Mouse (Mus musculus) midbrain, embryonic 10.5 days (tissue): ENCODE measurements at regions not wholly inside any gene's neighbourhood (a gene's known extent, or its start where the extent isn't known, plus 50 kb on each side); places are given as distances from the start of the nearest gene placed in this dataset.

Experiments used
- DNase-seq: peaks from one replicate; pipeline ENCODE4 v3.0.0-alpha.2; 2017; ENCODE audit warnings: low spot score
- H3K27ac ChIP-seq: fragments of 300-500 bp; sonication (generic); replicated peaks from 2 replicates; pipeline ENCODE4 v1.5.1; 2016; ENCODE audit warnings: mild to moderate bottlenecking
- H3K27me3 ChIP-seq: fragments of 300-500 bp; sonication (generic); 2 replicates; pipeline ENCODE4 v1.6.1; 2016; ENCODE audit warnings: low read depth, mild to moderate bottlenecking; ENCODE audit not compliant: poor library complexity, severe bottlenecking
- H3K36me3 ChIP-seq: fragments of 300-500 bp; sonication (generic); 2 replicates; pipeline ENCODE4 v1.6.1; 2016; ENCODE audit warnings: mild to moderate bottlenecking, moderate library complexity
- H3K4me1 ChIP-seq: fragments of 300-500 bp; sonication (generic); 2 replicates; pipeline ENCODE4 v1.6.1; 2016
- H3K4me3 ChIP-seq: fragments of 300-500 bp; sonication (generic); 2 replicates; pipeline ENCODE4 v1.5.1; 2016; ENCODE audit warnings: mild to moderate bottlenecking, moderate library complexity
- H3K9me3 ChIP-seq: fragments of 300-500 bp; sonication (generic); replicated peaks from 2 replicates; pipeline ENCODE4 v1.6.1; 2016; ENCODE audit warnings: mild to moderate bottlenecking
- WGBS: fragments of 180-500 bp; shearing (Covaris S2); methylation state at CpG from one replicate; pipeline ENCODE4 v1.1.7; 2016; 5-methylcytosine and 5-hydroxymethylcytosine counted together

GRCm38 (mm10) chr10:8954003-8954402, 68.1 kb upstream of the Sash1 start:
- no peak for DNase-seq
- H3K27ac ChIP-seq: no peak overlapping the region
- WGBS: 88% methylated on average over 4 of the region's 4 CpGs
- 0 out of 2 replicates have a peak, but pooled peaks cover 4% of the 10 kb centered on the region for H3K4me1 ChIP-seq
- no peaks in the 10 kb centered on the region for H3K36me3 ChIP-seq
- H3K4me3 ChIP-seq: no peak overlapping the region
- H3K9me3 ChIP-seq: no peaks in the 10 kb centered on the region
- H3K27me3 ChIP-seq: no peaks in the 10 kb centered on the region

GRCm38 (mm10) chr10:8952922-8953321, 67.1 kb upstream of the Sash1 start:
- Histone ChIP-seq H3K27ac (no peak overlapping the region), H3K4me1 (0 out of 2 replicates have a peak, but pooled peaks cover 4% of the 10 kb centered on the region), H3K4me3 (no peak overlapping the region), H3K9me3 (no peaks in the 10 kb centered on the region), H3K27me3 (no peaks in the 10 kb centered on the region), H3K36me3 (no peaks in the 10 kb centered on the region)
- no peak for DNase-seq
- WGBS: 90% methylated on average over 5 of the region's 5 CpGs

- Histone ChIP-seq H3K36me3 (no peaks in the 10 kb centered on the region), H3K27ac (no peak overlapping the region)
- 92% methylated on average over 3 of the region's 3 CpGs for WGBS
Observed at GRCm38 (mm10) chr10:8951937-8952336, 66.1 kb upstream of the Sash1 start.

GRCm38 (mm10) chr10:8951236-8951825, 65.5 kb upstream of the Sash1 start:
- Histone ChIP-seq H3K4me3 (no peak overlapping the region), H3K4me1 (0 out of 2 replicates have a peak, but pooled peaks cover 4% of the 10 kb centered on the region), H3K9me3 (no peaks in the 10 kb centered on the region), H3K27ac (no peak overlapping the region), H3K36me3 (no peaks in the 10 kb centered on the region), H3K27me3 (no peaks in the 10 kb centered on the region)
- WGBS: 88% methylated on average over 10 of the region's 10 CpGs
- no peak for DNase-seq

More at GRCm38 (mm10) chr10:8951937-8952336, 66.1 kb upstream of the Sash1 start:
- Histone ChIP-seq H3K27me3 (no peaks in the 10 kb centered on the region), H3K4me3 (no peak overlapping the region), H3K9me3 (no peaks in the 10 kb centered on the region), H3K4me1 (0 out of 2 replicates have a peak, but pooled peaks cover 4% of the 10 kb centered on the region)
- DNase-seq: no peak

DNA sequence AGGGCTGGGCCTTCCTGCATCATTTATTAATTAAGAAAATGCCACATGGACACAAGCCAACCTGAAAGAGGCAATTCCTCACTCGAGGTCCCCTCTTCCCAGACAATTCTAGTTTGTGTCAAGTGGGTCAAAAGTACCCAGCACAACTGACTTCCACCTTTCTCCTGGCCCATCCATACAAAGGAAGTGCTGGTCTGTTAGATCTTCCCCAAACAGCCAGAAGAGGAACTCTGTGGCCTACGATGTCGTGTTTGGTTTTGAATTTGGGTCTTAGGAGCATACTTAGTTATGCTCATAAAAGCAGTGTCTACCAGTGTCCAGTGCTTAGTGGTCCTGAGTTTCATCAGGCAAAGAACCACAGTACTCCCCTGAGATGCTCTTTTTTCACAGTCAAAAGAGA, 62.4 kb upstream of the Sash1 start:
- no peak for DNase-seq
- H3K4me1 ChIP-seq: no peaks in the 10 kb centered on the region; the same call in 1 of the 2 replicates
- no peak overlapping the region for H3K27ac ChIP-seq
- no peaks in the 10 kb centered on the region for H3K9me3 ChIP-seq
- WGBS: 79% methylated on average over 3 of the region's 3 CpGs
- no peaks in the 10 kb centered on the region for H3K36me3 ChIP-seq
- H3K4me3 ChIP-seq: no peak overlapping the region
- H3K27me3 ChIP-seq: no peaks in the 10 kb centered on the region

DNA sequence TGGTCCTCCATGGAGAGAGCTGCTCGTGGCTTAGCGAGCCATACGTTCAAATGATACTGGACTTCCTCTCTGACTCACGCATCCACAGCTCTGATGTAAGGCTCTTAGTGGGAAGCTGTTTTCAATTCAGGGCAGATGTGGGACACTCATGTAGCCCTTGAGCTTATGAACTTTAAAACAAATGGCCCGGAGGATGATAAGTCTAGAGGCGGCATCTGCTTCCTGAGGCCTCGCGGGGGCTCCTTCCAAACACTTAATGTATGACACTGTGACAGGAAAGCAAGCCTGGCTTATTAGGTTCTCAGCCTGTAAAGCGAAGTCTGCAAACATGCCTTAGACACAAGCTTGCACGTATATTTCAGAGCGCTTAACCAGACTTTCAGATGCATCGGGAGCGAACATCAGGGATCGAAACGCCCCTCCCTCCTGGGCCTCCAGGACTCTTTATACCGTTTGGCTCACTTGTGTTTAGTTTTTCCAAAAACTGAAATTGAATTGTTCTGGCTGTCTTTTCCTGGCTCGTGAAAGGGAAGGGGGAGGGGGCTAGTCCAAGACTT, 59.4 kb upstream of the Sash1 start:
- Histone ChIP-seq H3K27ac (no peak overlapping the region; the same call in 1 of the 2 replicates), H3K9me3 (no peaks in the 10 kb centered on the region), H3K36me3 (no peaks in the 10 kb centered on the region), H3K27me3 (no peaks in the 10 kb centered on the region), H3K4me1 (no peaks in the 10 kb centered on the region; the same call in 1 of the 2 replicates), H3K4me3 (no peak overlapping the region)
- WGBS: 78% methylated on average over 17 of the region's 17 CpGs
- DNase-seq: no peak

DNA sequence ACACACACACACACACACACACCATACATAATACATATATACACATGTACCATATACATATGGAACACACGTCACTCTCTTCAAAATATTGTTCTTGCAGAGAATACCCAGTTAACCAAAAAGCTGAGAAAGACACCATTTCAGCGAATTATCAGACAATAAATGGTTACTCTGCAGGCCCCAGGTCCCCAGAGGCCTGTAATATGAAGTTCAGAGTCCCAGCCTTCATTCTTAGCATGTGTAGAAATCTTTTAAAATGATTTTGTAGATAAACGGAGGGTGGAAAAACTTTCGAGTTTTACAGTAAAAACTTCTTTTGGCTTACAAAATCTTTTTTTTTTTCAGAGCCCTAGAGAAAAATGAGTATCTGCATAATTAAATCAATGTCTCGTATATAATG, 58.7 kb upstream of the Sash1 start:
- Histone ChIP-seq H3K9me3 (no peaks in the 10 kb centered on the region), H3K4me1 (no peaks in the 10 kb centered on the region; the same call in 1 of the 2 replicates), H3K4me3 (no peak overlapping the region), H3K27me3 (no peaks in the 10 kb centered on the region), H3K27ac (no peak overlapping the region), H3K36me3 (no peaks in the 10 kb centered on the region)
- DNase-seq: no peak
- WGBS: 82% methylated on average over 5 of the region's 5 CpGs

- H3K27ac ChIP-seq: no peak overlapping the region
- H3K4me3 ChIP-seq: no peak overlapping the region
- H3K36me3 ChIP-seq: no peaks in the 10 kb centered on the region
- no peaks in the 10 kb centered on the region for H3K27me3 ChIP-seq
- H3K9me3 ChIP-seq: no peaks in the 10 kb centered on the region
- no peaks in the 10 kb centered on the region; the same call in 1 of the 2 replicates for H3K4me1 ChIP-seq
- 90% methylated on average over 6 of the region's 6 CpGs for WGBS
- no peak for DNase-seq
Observed at GRCm38 (mm10) chr10:8943698-8944097, 57.8 kb upstream of the Sash1 start.

DNA sequence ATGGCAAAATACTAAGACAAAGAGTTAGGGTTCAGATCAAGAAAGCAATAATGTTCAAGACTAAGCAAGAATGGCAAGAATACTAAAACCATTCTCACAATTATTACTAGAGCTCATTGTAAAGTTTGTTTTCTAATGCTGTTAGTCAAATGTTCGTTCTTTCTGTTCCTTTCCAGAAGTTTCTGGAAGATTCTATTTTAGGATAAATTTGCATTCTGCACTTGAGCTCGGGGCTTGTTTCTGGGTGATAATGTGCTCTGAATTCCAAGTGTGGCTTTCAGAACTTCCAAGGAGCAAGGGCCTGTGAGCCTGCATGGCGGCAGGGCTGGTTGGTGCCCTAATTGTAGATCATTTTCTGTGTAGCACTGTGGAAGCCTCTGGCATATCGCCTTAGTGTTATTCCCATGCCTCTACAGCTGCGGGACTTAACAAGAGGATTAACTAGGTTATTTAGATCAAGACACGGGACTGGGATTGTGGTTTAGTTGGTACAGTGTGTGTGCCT, 57.1 kb upstream of the Sash1 start:
- Histone ChIP-seq H3K36me3 (no peaks in the 10 kb centered on the region), H3K27ac (no peak overlapping the region), H3K4me3 (no peak overlapping the region), H3K27me3 (no peaks in the 10 kb centered on the region), H3K4me1 (no peaks in the 10 kb centered on the region; the same call in 1 of the 2 replicates), H3K9me3 (no peaks in the 10 kb centered on the region)
- no peak for DNase-seq
- WGBS: 88% methylated on average over 6 of the region's 6 CpGs

- Histone ChIP-seq H3K36me3 (no peaks in the 10 kb centered on the region), H3K27me3 (no peaks in the 10 kb centered on the region), H3K9me3 (no peaks in the 10 kb centered on the region), H3K4me1 (0 out of 2 replicates have a peak, but pooled peaks cover 4% of the 10 kb centered on the region), H3K27ac (no peak overlapping the region), H3K4me3 (no peak overlapping the region)
- DNase-seq: no peak
- WGBS: 82% methylated on average over 4 of the region's 4 CpGs
Observed at GRCm38 (mm10) chr10:8936369-8936768, 50.5 kb upstream of the Sash1 start.
